Mouse (Mus musculus) spleen, adult 12 weeks (tissue): ENCODE data around the gene Dhrs7c.

ENCODE experiments used
- DNase-seq: peaks from one replicate; pipeline ENCODE4 v3.0.0; 2022; ENCODE audit warnings: low spot score

Gene Dhrs7c

GRCm38 (mm10) chr11:67845193-67845592 lies 47.2 kb downstream of the Dhrs7c start:
- DNase-seq = no peak

- DNase-seq = no peak
Measured at GRCm38 (mm10) chr11:67851770-67852169, 53.8 kb downstream of the Dhrs7c start.

DNA sequence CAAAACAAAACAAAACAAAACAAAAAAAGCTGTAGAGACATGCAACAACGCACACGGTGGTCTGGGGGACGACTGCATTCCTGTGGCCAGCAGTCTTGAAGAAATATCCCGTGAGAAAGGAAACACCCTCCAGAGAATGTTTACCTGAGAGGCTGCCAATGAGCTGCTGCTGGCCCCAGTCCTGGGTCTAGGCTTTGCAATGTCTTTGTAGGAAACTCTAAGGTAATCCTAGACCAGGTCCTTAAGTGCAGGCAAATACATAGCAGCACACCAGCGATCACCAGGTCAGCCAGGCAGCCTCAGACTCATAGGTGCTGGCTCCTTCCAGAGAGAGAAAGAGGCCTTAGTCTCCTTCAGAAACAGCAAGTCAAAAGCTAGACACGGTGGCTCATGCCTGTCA lies 56.0 kb downstream of the Dhrs7c start:
- DNase-seq = no peak

DNA sequence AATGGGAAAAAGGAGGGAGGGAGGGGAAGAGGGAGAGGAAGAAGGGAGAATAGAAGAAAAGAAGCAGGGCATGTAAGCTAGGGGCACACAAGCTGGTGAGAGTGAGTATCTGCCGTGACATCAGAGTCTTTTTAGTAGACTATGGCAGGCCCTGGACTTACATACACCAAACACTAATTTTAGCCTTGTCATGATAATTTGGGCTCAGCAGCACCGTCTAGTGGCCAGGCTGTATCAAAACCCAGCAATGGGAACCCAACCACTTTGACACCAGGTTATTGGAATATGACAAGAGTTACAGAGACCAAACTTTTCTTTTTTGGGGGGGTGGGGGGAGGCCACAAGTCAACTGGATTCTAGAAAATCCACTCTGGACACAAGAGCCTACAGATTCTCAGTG lies 57.0 kb downstream of the Dhrs7c start:
- DNase-seq = no peak

GRCm38 (mm10) chr11:67858518-67858917 lies 60.5 kb downstream of the Dhrs7c start:
- DNase-seq = no peak

GRCm38 (mm10) chr11:67860743-67861398 lies 62.9 kb downstream of the Dhrs7c start:
- no peak for DNase-seq

DNA sequence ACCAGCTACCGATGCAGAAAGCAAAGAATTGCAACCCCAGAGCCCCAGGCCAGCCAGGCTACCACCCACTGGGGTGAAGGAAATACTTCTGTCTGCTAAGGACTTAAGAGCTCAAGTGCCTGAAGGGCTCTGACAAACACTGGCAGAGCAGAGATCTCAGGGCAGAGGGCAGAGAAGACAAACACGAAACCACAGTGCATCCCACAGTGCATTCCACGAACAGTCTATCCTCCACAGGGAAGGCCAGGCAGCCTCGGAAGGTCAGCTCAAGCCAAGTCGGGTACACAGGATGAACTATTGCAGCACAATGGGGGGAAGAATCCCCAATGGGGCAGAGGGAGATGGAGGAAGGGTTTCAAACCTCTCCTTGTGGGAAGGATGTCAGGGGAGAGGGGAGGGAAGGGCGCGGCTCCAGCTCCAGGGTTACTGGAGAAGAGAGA lies 63.4 kb downstream of the Dhrs7c start:
- DNase-seq = no peak

DNA sequence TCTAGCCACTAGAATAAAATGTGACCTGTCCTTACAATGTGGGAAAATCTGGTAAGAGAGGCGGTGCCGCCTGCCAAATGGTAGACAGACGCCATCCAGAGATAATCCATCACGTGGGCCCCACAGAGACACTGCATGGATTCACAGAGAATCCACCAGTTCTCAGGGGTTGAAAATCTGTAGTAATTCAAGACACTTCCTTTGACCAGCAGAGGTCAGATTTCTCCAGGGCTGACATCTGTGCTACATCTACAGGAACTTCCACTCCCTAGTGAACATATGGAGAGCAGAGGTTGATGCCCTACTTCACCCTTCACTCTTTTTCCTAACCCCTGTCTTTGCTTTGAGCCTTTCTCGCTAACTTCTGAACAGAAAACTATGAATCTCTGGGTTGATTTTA lies 67.1 kb downstream of the Dhrs7c start:
- no peak for DNase-seq
